Mouse (Mus musculus): Measurements from ENCODE around the gene Gm30191.

The Gm30191 gene

GRCm38 (mm10) chr4:134246719-134247258, at the start of gene Gm30191:
Gene Gm30191, plus strand, starts transcription at chr4:134246935.
- no peak for DNase-seq (ENCODE audit: low spot score)

DNA sequence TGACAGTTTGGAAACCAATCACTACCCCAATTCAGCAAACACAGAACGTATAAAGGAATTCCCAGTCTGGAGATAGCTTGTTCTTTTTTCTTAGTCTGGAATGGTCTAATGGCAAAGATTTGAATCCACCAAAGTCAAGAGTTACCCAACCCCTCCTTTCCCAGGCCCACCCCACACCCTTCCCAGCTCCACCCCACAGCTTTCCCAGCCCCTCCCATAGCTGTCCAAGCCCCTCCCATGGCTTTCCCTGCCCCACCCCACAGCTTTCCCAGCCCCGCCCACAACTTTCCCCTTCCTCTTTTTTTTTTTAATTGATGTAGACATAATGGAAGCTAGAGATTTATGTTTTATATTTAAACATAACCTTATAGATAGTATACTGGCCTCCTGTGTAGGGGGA, 47.4 kb upstream of the Gm30191 start:
- DNase-seq (ENCODE audit: low spot score) = no peak

DNA sequence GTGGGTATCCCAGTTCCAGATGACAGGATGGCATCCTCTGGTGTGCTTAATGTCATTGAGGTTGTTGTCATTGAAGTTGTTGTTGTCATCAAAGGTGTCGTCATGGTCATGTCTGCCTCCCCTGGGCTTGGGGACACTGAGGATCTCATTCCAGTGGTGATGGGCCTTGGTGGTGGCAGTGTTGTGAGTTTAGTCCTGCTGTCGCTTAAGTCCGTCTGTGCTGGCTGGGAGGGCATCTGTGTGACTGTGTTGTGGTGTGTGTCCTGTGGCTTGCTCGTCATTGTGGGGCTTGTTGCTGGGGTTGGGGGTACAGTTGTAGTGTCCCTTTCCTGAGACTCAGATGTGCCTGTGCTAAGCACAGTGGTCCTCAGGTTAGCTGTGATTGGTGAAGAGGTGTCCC, 43.8 kb upstream of the Gm30191 start, which contains the start of gene Gm7534:
Gene Gm7534, minus strand, starts transcription at position 101 of the 400 bp plus-strand sequence.
- no peak for DNase-seq (ENCODE audit: low spot score)

GRCm38 (mm10) chr4:134203340-134203896, 43.3 kb upstream of the Gm30191 start:
- DNase-seq (ENCODE audit: low spot score) = no peak

GRCm38 (mm10) chr4:134206488-134207053, 40.2 kb upstream of the Gm30191 start:
- no peak for DNase-seq (ENCODE audit: low spot score)

DNA sequence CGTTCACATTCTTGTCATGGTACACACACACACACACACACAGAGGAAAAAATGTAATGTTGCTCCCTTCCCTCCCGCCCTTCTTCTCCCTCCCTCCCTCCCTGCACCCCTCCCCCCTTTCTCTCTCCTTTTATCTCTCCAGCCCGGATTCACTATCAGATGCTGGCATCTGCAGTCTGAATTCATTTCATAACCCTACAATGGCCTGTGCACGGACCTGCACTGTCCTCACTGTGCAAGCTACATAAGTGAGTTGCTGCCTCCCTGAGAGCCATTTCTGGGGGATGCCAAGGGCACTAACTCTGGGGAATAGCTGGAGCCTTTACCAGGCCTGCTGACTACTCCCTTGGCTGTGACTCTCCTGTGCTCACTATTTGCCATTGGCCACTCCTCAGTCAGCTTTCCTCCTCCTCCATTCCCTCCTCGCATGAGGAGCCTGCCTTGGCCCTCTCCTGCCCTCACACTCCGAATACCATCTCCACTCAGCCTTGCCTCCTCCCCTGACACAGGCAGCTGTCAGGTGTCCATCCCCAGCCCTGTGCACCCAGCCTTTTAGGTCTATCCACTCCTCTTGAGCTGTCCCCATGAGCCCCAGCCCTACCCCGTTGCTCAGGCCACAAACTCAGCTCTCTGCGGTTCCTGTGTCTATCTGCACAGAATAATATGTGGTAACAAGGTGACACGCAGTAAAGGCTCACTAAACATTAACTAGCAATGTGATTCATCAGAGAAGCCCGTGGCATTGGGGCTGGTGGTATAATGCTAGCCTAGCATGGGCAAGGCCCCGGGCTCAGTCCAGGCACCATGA, 23.7 kb upstream of the Gm30191 start:
- no peak for DNase-seq (ENCODE audit: low spot score)

GRCm38 (mm10) chr4:134227194-134227593, 19.5 kb upstream of the Gm30191 start, which contains the start of gene Catsper4:
Gene Catsper4, minus strand, starts transcription at chr4:134227383.
- DNase-seq (ENCODE audit: low spot score) = no peak

DNA sequence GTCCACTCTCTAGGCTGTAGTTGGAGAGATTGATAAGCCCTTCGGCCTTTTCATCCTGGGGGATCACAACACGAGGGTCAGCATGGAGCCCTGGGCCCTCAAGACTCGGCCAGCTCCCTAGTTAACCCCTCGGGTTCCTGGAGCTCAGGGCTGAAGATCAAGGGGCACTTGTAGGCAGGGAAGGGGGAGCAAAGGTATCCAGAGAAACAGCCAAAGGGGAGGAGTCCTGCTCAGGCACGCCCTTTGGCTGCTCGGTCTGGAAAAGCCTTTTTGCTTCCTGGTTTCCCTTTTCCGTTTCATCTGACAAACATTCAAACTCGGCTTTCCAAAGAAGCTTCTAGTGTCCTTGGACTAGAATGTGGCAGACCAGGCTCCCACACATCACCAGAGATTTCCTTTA, 16.3 kb upstream of the Gm30191 start:
- DNase-seq (ENCODE audit: low spot score) = no peak

GRCm38 (mm10) chr4:134234876-134235275, 11.9 kb upstream of the Gm30191 start:
- no peak for DNase-seq (ENCODE audit: low spot score)

DNA sequence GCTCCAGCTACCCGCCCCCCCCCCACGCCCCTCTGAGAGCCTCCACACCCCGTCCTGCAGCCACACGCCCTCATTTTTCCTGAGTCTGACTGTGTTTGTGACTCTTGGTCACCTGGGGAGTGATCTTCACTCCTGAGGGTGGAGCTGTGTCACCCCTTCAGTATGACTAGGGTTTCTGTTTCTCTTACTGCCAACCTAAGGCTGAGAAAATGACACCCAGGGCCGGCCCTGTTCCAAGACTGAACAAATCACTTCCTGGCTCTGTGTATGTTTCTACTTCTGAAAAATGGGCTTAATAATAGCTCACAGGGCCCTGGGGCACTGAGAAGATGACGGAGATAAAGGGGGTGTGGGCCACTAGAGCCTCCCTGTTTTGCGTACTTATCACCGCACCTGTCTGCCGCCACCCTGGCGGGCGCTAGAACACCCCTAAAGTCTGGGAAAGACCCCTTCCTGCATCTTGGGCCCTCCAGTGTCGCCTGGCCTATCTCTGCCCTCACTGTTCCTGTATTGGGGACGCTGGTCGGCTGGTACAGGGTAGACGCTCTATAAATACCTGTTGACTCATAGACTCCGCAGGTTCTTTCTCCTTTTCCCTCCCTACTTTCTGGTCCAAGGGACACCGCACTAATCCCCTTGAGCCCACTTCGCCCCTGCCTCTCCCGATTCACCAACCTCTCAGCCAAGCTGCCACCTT, 9.0 kb upstream of the Gm30191 start:
- DNase-seq (ENCODE audit: low spot score) = no peak

- peak; percentile 81 for DNase-seq (ENCODE audit: low spot score)
Measured at GRCm38 (mm10) chr4:134238279-134238651, 8.5 kb upstream of the Gm30191 start, which contains the start of gene Cnksr1. Gene Cnksr1, minus strand, starts transcription at chr4:134238399.

DNA sequence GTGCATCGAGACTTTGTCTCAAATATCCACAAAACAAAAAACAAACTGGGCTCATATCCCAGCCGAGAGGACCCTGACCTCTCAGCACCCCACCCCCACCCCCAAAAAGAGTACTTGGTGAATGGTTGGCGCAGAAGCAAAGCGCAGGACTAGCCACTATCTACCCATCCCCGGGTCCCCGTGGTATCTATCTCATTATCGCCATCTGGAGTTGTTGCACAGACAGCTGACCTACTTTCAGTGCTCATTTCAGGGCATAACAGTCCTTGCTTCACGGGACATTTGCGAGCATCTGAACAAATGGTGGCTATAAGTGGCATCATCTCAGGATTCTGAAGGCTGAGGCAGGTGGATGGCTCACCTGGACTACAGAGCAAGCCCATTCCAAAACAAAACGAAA, 8.0 kb upstream of the Gm30191 start:
- DNase-seq (ENCODE audit: low spot score) = no peak

DNA sequence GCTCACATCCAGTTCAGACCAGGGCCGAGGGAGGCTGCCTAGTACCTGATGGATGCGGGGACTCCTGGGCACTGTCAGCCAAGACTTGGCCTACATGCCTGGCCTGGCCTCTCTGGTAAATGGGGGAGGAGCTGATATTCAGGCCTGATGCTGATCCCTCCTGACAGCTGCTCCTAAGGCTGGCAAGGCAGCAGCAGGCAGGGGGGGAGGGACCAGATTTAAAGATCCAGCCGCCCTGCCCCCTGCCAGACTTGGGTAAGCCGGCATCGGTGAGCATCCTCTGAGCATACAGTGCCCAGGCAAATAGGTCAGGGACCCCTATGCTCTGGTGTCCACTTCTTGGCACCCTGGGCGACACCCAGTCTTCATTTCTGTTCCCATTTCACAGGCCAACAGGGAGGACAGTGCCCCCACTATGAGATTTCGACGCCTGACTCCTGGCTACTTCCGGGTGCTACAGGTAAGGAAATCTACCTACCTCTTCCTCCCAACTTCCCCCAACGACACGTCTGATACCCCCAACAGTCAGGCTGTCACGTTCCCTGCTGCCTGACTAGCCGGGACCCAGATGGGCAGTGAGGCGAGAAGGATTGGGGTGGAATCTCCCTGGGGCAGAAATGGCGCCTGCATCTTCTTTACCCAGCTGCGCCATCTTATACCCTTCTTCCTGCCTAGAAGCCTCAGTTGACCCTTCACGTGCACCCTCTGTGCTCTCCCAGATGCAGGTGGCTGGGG, 3.1 kb upstream of the Gm30191 start, which contains the start of gene E130218I03Rik:
Gene E130218I03Rik, plus strand, starts transcription at position 147 of the 735 bp plus-strand sequence.
- DNase-seq (ENCODE audit: low spot score) = no peak

DNA sequence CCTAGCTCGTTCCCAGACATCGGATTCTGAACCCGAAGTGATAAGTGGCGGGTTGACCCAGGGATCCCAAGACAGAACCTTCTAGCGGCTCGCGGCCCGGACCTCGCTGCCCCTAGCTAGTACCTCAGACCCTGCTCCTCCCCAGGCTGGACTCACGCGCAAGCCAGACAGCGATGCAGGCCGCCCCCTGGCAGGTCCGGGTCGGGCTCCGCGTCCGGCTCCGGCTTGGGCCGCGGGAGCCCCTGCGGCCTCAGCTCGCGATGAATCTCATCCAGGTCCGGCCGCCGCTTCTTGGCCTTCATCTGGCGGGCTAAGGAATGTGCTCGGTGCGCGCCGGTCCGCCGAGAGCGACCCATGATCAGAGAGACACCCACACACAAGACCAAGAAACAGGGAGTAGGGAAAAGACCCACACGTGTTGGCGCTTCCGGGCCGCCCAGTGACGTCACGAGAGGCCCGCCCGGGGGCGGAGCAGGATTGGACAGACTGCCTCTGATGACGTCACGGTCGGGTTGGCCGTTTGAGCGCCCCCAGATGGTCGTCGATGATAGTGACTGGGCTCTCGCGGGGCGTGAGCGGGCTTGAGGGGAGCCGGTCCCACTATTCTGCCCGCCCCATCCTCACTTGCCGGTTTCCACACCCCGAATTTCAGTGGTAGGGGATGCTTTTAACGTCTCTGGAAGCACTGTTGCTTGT, 1.4 kb upstream of the Gm30191 start, which contains the start of gene Zfp593:
Gene Zfp593, minus strand, starts transcription at position 445 of the 696 bp plus-strand sequence.
- peak; percentile 94 for DNase-seq (ENCODE audit: low spot score)

GRCm38 (mm10) chr4:134246256-134246655, 479 bp upstream of the Gm30191 start:
- no peak for DNase-seq (ENCODE audit: low spot score)

GRCm38 (mm10) chr4:134249651-134250050, 2.9 kb downstream of the Gm30191 start:
- DNase-seq (ENCODE audit: low spot score) = peak; percentile 75

DNA sequence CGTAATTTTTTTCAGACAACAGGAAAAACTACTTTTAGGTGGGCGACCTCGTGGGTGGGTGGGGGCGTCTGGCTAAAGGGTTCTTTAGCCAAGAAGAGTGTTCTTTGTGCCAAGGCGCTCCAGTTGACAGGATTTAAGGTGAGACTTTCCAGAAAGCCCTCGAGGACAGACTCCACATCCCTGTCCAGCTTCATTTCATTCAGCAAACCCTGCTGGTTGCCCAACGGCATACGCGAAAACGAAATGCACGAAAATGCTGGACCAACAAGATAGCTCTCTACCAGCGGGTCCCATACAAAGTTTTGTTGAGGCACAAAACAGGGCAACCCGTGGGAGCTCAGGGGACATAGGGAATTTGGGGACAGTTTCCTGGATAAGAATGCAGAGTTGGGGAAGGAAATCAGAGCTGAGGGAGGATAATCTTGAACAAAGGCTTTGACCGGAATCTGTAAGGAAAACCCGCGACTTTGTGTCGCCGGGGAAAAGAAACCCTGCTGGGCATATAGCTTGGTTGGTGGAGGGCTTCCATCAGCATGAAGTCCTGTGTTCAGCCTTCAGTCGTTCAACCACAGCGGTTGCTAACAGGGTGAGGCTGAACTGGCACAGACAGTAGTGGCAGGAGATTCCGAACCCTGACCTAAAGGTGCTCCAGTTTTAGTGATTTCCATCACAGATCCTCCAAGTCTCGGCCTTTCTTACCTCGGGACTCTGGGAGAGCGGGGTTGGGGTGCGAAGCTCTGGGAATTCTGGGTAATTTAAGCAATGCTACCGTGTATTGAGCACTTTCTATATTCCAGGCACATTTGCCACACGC, 3.6 kb downstream of the Gm30191 start:
- no peak for DNase-seq (ENCODE audit: low spot score)

DNA sequence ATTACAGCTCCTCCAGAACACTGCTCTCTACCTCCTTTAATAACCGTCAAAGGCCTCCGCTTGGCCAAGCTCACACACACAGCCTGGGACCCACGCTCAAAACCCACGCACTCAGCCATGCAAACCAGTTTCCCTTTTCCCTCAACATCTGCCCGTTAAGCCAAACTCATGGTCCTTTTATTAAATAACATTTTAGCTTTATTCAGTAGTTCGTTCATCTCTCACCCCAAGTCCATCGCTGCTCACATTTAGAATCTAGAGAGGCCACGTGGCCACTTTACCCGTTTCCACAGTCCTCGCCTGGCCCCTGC, 4.2 kb downstream of the Gm30191 start:
- no peak for DNase-seq (ENCODE audit: low spot score)

DNA sequence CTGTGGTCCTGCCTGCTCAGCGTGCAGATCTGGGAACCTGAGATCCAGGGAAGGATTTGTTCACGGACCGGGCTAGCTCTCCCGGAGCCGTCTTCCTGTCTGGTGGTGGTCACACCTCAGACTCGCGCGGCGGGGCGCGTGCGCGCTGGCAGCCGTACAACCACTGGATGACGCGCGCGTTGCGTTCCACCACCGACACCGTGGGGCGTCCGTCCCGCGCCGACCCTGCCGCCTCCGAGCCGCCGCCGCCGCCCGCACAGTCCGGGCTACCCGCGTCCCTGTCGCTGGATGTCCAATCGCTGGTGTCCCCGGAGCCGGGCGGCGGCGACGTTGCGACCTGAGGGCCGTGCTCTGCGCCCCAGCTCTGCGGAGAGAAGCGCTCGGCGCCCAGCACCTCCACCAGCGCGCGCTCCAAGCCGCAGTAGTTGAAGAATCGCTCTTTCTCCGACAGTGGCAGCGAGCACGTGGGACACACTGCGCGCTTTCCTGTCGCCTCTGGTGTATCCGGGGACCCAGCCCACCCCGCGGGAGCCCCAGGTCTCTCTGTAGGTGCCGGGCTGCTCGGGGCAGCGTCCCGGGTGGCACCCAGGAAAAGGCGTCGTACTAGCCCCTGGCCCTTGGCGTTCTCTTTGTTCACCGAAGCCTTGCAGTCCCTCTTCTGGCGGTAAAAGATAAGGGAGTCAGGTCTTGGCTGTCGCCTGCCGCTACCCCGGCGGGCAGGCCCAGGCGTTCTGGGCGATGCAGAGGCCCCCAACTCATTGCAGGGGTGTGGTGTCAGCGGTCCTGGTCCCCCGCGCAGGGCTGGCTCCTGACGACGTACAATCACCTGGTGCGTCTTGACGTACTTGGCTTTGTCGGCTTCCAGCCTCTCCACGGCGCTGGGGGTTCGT, 4.8 kb downstream of the Gm30191 start:
- DNase-seq (ENCODE audit: low spot score) = no peak
